Mouse (Mus musculus): ENCODE measurements around the gene Zdhhc1.
A peak's percentile ranks its signal among the peaks of the same experiment; 100 is the strongest.

Zdhhc1 gene

DNA sequence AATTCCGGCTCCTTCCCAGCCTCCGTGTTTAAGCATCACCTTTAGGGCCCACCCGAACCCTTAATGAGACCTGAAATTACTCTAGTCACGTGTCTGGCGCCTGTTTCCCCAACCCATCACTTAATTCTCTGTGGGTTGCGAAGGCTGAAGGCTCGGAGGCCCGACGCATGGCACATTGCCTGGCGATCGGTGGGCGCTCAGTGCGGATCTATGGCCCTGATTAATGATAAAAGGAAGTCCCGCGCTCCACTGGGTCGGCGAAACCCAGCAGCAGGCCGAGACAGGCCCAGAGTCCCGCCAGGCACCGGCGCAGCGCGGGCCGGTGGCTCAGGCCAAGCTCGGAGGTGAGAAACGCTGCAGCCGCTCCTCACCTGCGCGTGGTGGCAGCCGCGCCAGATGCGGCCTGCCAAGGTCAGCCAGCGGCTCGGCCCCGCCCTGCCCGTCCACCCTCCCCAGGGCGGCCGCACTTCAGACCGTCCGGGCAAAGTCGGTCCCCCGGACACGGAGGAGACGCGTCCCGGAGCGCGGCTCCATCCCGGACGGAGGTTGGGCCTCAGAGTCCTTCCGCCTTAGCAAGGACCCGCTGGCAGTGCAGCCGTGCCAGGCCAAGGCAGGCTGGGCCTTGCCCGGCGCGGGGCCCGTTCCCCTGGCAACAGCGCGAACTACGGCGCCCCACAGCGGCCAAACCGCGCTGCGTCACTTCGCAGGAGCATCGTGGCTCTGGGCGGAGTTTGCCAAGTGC is at the start of gene Zdhhc1:
Gene Zdhhc1, minus strand, starts transcription at position 464 of the 742 bp plus-strand sequence.
- DNase-seq (ENCODE audit: low read depth, low spot score): no peak

DNA sequence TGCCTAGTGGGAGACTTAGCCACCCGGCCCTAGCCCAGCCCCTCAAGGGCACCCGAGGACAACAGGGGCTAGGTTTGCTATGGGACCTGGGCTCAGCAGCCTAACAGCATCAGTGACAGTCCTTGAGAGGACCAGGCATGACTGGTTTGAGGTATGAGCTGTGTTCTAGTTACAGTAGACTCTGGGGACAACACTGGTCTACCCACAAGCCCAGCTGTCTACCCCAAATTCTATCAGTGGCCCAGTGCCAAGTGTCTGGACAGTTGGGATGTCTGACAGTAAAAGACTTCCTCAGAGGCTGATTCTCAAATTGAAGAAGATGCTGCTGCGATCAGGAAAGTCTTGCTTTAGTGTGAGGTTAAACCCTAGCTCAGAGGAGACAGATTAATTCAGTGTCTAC is 48.5 kb upstream of the Zdhhc1 start:
- no peak for DNase-seq (ENCODE audit: low read depth, low spot score)

- no peak for DNase-seq (ENCODE audit: low read depth, low spot score)
Measured at GRCm38 (mm10) chr8:105544544-105545205, 48.0 kb upstream of the Zdhhc1 start.

DNA sequence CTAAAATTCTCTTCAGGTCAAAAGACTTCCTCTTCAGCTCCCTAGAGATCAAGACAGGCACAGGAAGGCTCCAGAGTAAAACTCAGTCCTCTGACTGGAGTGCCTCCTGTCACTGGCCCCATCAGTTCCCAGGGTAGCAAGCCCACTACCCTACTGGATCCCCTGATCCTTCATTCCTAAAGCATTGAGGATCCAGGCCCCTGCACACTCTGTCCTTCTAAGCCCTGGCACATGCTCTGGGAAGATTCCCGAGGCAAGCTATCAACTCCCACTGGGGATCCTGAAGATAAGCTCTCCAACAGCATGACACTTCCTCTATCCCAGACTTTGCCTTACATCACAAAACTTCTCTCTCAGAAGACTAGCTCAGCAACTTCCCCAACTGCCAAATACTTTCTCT is 47.0 kb upstream of the Zdhhc1 start:
- no peak for DNase-seq (ENCODE audit: low read depth, low spot score)

DNA sequence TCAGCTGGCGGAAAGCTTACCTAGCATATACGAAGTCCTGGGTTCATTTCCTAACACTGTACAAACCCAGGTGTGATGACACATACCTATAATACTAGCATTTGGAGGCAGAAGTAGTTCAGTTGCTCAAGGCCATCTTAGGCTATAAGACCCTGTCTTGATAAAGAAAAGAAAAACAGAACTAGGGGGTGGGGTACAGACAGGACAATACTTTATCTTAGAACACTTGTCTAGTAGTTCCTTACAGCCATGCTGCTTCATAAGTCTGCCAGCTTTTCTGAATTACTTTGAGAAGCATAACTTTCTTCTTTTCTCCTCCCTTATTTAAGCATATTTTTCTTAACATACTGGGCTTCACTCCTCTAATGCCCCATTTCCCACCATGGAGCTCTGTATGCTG is 46.1 kb upstream of the Zdhhc1 start:
- DNase-seq (ENCODE audit: low read depth, low spot score): no peak

GRCm38 (mm10) chr8:105542032-105542656 is 45.4 kb upstream of the Zdhhc1 start:
- DNase-seq (ENCODE audit: low read depth, low spot score): no peak

- no peak for DNase-seq (ENCODE audit: low read depth, low spot score)
Measured at GRCm38 (mm10) chr8:105538940-105539339, 42.2 kb upstream of the Zdhhc1 start.

GRCm38 (mm10) chr8:105537011-105537677 is 40.4 kb upstream of the Zdhhc1 start:
- no peak for DNase-seq (ENCODE audit: low read depth, low spot score)

DNA sequence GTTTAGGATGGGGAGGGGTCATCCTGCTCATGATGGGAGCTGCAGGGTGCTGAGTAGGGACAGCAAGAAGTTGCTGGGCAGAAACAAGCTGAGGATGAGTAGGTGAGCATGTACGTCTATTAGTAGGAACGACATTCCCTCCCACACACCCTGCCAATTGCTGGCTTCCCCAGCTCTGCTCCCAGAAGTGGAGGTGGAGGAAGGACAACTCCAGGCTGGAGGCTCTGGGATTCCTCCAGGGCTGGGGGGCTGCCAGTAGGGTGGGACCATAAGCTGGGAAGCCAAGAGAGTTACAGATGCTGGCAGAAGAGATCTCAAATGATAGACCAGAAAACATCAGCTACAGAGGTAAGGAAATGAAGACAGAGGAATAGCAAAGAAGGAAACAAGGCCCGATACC is 39.8 kb upstream of the Zdhhc1 start:
- no peak for DNase-seq (ENCODE audit: low read depth, low spot score)

DNA sequence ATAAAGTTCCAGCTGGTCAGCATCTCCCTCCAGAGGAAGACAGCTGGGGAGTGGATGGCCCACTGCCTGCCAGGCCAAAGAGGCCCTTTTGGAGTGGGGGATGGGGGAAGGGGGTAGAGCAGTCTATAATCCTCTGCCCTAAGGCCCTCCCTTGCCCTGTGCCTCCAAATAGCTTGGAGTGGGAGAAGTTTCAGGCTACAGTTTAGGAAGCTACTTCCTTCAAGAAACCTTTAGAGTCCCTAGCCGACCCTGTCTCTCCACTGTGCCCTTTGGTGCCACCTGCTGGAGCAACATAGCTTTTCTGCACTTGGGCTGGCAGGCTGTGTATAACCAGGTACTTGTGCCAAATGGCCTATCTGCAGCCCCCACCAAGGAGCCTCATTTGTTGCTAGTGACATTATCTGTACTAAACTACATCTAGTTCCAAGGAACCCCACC is 37.2 kb upstream of the Zdhhc1 start:
- peak; percentile 28 for DNase-seq (ENCODE audit: low read depth, low spot score)

GRCm38 (mm10) chr8:105533439-105533838 is 36.7 kb upstream of the Zdhhc1 start:
- no peak for DNase-seq (ENCODE audit: low read depth, low spot score)

GRCm38 (mm10) chr8:105531774-105532173 is 35.1 kb upstream of the Zdhhc1 start:
- DNase-seq (ENCODE audit: low read depth, low spot score): no peak

DNA sequence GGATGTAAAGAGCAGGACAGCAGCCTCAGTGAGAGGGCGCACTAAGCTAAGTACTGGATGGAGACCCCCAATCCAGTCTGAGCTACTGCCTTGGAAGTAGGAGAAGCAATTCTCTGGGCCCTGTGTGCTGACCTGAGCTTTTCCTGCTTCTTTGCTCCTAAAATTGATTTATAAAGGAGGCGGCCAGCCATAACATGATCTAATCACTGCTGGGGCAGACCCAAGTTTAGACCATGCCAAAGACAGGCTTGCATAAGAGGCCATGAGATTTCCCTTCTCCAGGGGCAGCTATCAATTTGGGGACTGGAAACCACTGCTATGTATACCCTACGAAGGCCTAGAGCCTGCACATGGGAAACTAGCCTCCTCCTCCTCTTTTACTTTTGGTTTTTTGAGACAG is 32.6 kb upstream of the Zdhhc1 start:
- DNase-seq (ENCODE audit: low read depth, low spot score): no peak

GRCm38 (mm10) chr8:105528206-105528605 is 31.5 kb upstream of the Zdhhc1 start:
- DNase-seq (ENCODE audit: low read depth, low spot score): no peak

GRCm38 (mm10) chr8:105527110-105527509 is 30.4 kb upstream of the Zdhhc1 start:
- DNase-seq (ENCODE audit: low read depth, low spot score): no peak

DNA sequence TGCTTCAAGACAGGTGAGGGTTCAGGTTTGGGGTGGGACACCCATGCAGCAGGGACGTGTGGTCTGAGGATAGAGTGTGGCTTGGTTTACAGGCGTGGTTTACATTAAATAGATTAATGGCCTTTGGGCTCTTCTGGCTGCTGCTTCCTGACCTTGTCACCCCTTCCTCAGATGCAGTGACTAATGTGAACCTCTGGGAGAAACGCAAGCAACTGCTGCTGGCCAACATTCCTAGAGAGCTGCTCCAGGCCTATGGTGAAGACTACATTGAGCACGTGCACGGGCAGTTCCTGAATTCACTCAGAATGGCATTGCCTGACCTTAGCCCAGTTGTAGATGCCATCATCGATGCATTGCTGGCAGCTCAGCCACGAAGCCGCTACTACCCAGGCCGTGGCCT is 26.2 kb upstream of the Zdhhc1 start:
- DNase-seq (ENCODE audit: low read depth, low spot score): no peak

DNA sequence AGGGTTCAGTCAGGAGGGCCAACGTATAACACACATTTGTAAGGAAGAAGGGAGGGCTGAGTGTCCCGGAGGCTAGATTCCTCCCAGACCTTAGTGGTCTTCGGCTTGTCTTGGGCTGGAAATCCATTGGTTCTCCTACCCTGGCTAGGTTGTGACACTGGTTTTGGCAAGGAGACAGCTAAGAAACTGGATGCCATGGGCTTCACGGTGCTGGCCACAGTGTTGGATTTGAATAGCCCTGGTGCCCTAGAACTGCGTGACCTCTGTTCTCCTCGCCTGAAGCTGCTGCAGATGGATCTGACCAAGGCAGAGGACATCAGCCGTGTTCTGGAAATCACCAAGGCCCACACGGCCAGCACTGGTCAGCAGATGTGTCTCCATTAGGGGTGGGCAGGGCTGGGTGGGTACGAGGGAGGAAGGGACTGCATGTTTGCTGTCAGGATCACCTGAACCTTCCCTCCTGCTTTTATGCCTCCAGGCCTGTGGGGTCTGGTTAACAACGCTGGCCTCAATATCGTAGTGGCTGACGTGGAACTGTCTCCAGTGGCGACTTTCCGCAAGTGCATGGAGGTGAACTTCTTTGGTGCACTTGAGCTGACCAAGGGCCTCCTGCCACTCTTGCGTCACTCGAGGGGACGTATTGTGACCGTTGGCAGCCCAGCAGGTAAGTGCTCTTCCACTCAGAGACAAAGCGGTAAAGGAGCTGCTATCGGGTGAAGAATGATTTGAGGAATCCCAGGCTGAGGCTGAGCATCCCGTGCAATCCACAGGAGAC is 25.5 kb upstream of the Zdhhc1 start:
- no peak for DNase-seq (ENCODE audit: low read depth, low spot score)

- no peak for DNase-seq (ENCODE audit: low read depth, low spot score)
Measured at GRCm38 (mm10) chr8:105521061-105521460, 24.4 kb upstream of the Zdhhc1 start.

- DNase-seq (ENCODE audit: low read depth, low spot score): no peak
Measured at GRCm38 (mm10) chr8:105520521-105520920, 23.8 kb upstream of the Zdhhc1 start.

- no peak for DNase-seq (ENCODE audit: low read depth, low spot score)
Measured at GRCm38 (mm10) chr8:105519591-105519990, 22.9 kb upstream of the Zdhhc1 start.
